Mouse (Mus musculus) spleen, postnatal 4 days (tissue): ENCODE results near the gene Il17d.

Source experiments
- DNase-seq, 2 experiments: peaks; one replicate each; pipeline ENCODE4 v3.0.0; 2022; ENCODE audit warnings: low spot score in 2 of 2

Gene Il17d

GRCm38 (mm10) chr14:57534961-57535360, 10.4 kb downstream of the Il17d start:
- DNase-seq = no peak

- no peak for DNase-seq
Measured at GRCm38 (mm10) chr14:57535646-57536045, 11.1 kb downstream of the Il17d start.

- DNase-seq = no peak
Measured at GRCm38 (mm10) chr14:57536820-57537219, 12.2 kb downstream of the Il17d start.

GRCm38 (mm10) chr14:57537261-57538015, 12.9 kb downstream of the Il17d start:
- peak in 1 of 2 experiments; percentile 27 for DNase-seq

- DNase-seq = no peak
Measured at GRCm38 (mm10) chr14:57540683-57541082, 16.1 kb downstream of the Il17d start.

GRCm38 (mm10) chr14:57542231-57542630, 17.7 kb downstream of the Il17d start:
- peak in 1 of 2 experiments; percentile 22 for DNase-seq

- no peak for DNase-seq
Measured at GRCm38 (mm10) chr14:57543420-57544039, 19.0 kb downstream of the Il17d start.

- no peak for DNase-seq
Measured at GRCm38 (mm10) chr14:57545526-57545925, 20.9 kb downstream of the Il17d start.

- DNase-seq = no peak
Measured at GRCm38 (mm10) chr14:57546131-57546530, 21.6 kb downstream of the Il17d start.

GRCm38 (mm10) chr14:57546557-57547021, 22.0 kb downstream of the Il17d start:
- no peak for DNase-seq

GRCm38 (mm10) chr14:57547062-57547461, 22.5 kb downstream of the Il17d start:
- DNase-seq = no peak

GRCm38 (mm10) chr14:57552945-57553344, 28.4 kb downstream of the Il17d start:
- DNase-seq = no peak

GRCm38 (mm10) chr14:57554434-57554833, 29.9 kb downstream of the Il17d start:
- no peak for DNase-seq

GRCm38 (mm10) chr14:57555471-57556070, 31.0 kb downstream of the Il17d start:
- DNase-seq = no peak

GRCm38 (mm10) chr14:57556922-57557321, 32.3 kb downstream of the Il17d start:
- DNase-seq = no peak

- DNase-seq = no peak
Measured at GRCm38 (mm10) chr14:57565626-57566025, 41.0 kb downstream of the Il17d start.

GRCm38 (mm10) chr14:57571155-57572133, 46.9 kb downstream of the Il17d start, which contains the start of gene Eef1akmt1:
Gene Eef1akmt1 (minus strand): TSS chr14:57571612.
- DNase-seq = peak; percentile 92 to 97

- no peak for DNase-seq
Measured at GRCm38 (mm10) chr14:57574792-57575587, 50.4 kb downstream of the Il17d start.

GRCm38 (mm10) chr14:57576364-57577060, 51.9 kb downstream of the Il17d start:
- no peak for DNase-seq

GRCm38 (mm10) chr14:57591830-57592229, 67.3 kb downstream of the Il17d start:
- DNase-seq = no peak
